Mouse (Mus musculus) MEL (cell line): ENCODE measurements at regions not wholly inside any gene's neighbourhood (a gene's known extent, or its start where the extent isn't known, plus 50 kb on each side); places are given as distances from the start of the nearest gene placed in this dataset.

ENCODE experiments used
- DNase-seq: peaks from one replicate; pipeline ENCODE4 v3.0.0; 2011; ENCODE audit warnings: low read depth, low spot score
- H3K27ac ChIP-seq: 2 replicates; pipeline ENCODE4 v1.5.1; 2012; ENCODE audit warnings: low read depth, mild to moderate bottlenecking, control low read depth, low read length, moderate library complexity; ENCODE audit not compliant: control insufficient read depth
- H3K27me3 ChIP-seq, 2 experiments: fragments of 150-350 bp in 1 of 2; sonication (generic) in 1 of 2; 2 replicates each; pipeline ENCODE4 v1.6.1; 2012; ENCODE audit warnings: low read length in 2 of 2, mild to moderate bottlenecking in 2 of 2, improper control_type of control experiment in 1 of 2, moderate library complexity in 1 of 2; ENCODE audit not compliant: insufficient read depth in 2 of 2, control insufficient read depth in 1 of 2
- H3K36me3 ChIP-seq, 2 experiments: 2 replicates each; pipeline ENCODE4 v1.6.1; 2012 to 2014; ENCODE audit warnings: low read length in 2 of 2, improper control_type of control experiment in 1 of 2, inconsistent platforms in 1 of 2, mild to moderate bottlenecking in 1 of 2; ENCODE audit not compliant: insufficient read depth in 2 of 2, control insufficient read depth in 1 of 2
- H3K4me1 ChIP-seq, 2 experiments: fragments of 150-350 bp in 1 of 2; sonication (generic) in 1 of 2; 2 replicates each; pipeline ENCODE4 v1.6.1; 2012; ENCODE audit warnings: low read length in 2 of 2, improper control_type of control experiment in 1 of 2, mild to moderate bottlenecking in 1 of 2; ENCODE audit not compliant: insufficient read depth in 2 of 2, control insufficient read depth in 1 of 2
- H3K4me3 ChIP-seq, 2 experiments: fragments of 150-350 bp in 1 of 2; sonication (generic) in 1 of 2; 2 replicates each; pipeline ENCODE4 v1.5.1; 2012; ENCODE audit warnings: low read depth in 2 of 2, low read length in 2 of 2, mild to moderate bottlenecking in 2 of 2, moderate library complexity in 2 of 2, control low read depth in 1 of 2, improper control_type of control experiment in 1 of 2; ENCODE audit not compliant: control insufficient read depth in 1 of 2, insufficient read depth in 1 of 2
- H3K79me2 ChIP-seq: 2 replicates; pipeline ENCODE4 v1.6.1; 2012; ENCODE audit warnings: mild to moderate bottlenecking, low read length, moderate library complexity; ENCODE audit not compliant: control insufficient read depth, poor library complexity, insufficient read depth
- H3K9ac ChIP-seq: 2 replicates; pipeline ENCODE4 v1.6.1; 2012; ENCODE audit warnings: low read depth, mild to moderate bottlenecking, control low read depth, low read length, moderate library complexity; ENCODE audit not compliant: control insufficient read depth, poor library complexity, severe bottlenecking
- H3K9me3 ChIP-seq: fragments of 150-350 bp; sonication (generic); replicated peaks from 2 replicates; pipeline ENCODE4 v1.6.1; 2012; ENCODE audit warnings: mild to moderate bottlenecking, low read length, improper control_type of control experiment, moderate library complexity; ENCODE audit not compliant: insufficient read depth
- BHLHE40 ChIP-seq: IDR thresholded peaks from 2 replicates; pipeline ENCODE4 v1.6.1; 2012; ENCODE audit warnings: low read depth, mild to moderate bottlenecking, inconsistent platforms, low read length, improper control_type of control experiment, borderline replicate concordance
- E2F4 ChIP-seq: IDR thresholded peaks from 2 replicates; pipeline ENCODE4 v1.6.1; 2011; ENCODE audit warnings: low read depth, low read length, improper control_type of control experiment, borderline replicate concordance
- ELF1 ChIP-seq: IDR thresholded peaks from 2 replicates; pipeline ENCODE4 v1.6.1; 2014; ENCODE audit warnings: low read depth, mild to moderate bottlenecking, inconsistent platforms, low read length, improper control_type of control experiment, moderate library complexity
- EP300 ChIP-seq, 2 experiments: IDR thresholded peaks; 2 replicates each; pipeline ENCODE4 v1.6.1; 2011; ENCODE audit warnings: improper control_type of control experiment in 2 of 2, low read length in 2 of 2, low read depth in 1 of 2, mild to moderate bottlenecking in 1 of 2
- GABPA ChIP-seq: IDR thresholded peaks from 2 replicates; pipeline ENCODE4 v1.6.1; 2012; ENCODE audit warnings: low read depth, mild to moderate bottlenecking, inconsistent platforms, low read length, improper control_type of control experiment, moderate library complexity
- GATA1 ChIP-seq: IDR thresholded peaks from 2 replicates; pipeline ENCODE4 v1.6.1; 2011; ENCODE audit warnings: low read depth, low read length, improper control_type of control experiment
- HCFC1 ChIP-seq: IDR thresholded peaks from 2 replicates; pipeline ENCODE4 v1.6.1; 2012; ENCODE audit warnings: low read depth, mild to moderate bottlenecking, inconsistent platforms, low read length, improper control_type of control experiment, moderate library complexity
- JUND ChIP-seq: IDR thresholded peaks from 2 replicates; pipeline ENCODE4 v1.6.1; 2011; ENCODE audit warnings: low read depth, mild to moderate bottlenecking, improper control_type of control experiment, low read length
- KAT2A ChIP-seq: conservative IDR thresholded peaks from 2 replicates; pipeline ENCODE4 v1.6.1; 2012; ENCODE audit warnings: low read depth, low read length, improper control_type of control experiment, inconsistent platforms
- MAFK ChIP-seq: IDR thresholded peaks from 2 replicates; pipeline ENCODE4 v1.6.1; 2011; ENCODE audit warnings: low read depth, mild to moderate bottlenecking, low read length, improper control_type of control experiment, borderline replicate concordance
- MAX ChIP-seq: IDR thresholded peaks from 2 replicates; pipeline ENCODE4 v1.6.1; 2011; ENCODE audit warnings: low read length, improper control_type of control experiment
- MAZ ChIP-seq: IDR thresholded peaks from 2 replicates; pipeline ENCODE4 v1.6.1; 2012; ENCODE audit warnings: low read depth, mild to moderate bottlenecking, inconsistent platforms, low read length, improper control_type of control experiment
- MXI1 ChIP-seq: IDR thresholded peaks from 2 replicates; pipeline ENCODE4 v1.6.1; 2011; ENCODE audit warnings: mild to moderate bottlenecking, low read depth, low read length, improper control_type of control experiment
- MYB ChIP-seq: IDR thresholded peaks from 2 replicates; pipeline ENCODE4 v1.6.1; 2011; ENCODE audit warnings: mild to moderate bottlenecking, low read depth, low read length, improper control_type of control experiment
- MYC ChIP-seq: IDR thresholded peaks from 2 replicates; pipeline ENCODE4 v1.6.1; 2011; ENCODE audit warnings: low read depth, mild to moderate bottlenecking, low read length, improper control_type of control experiment, moderate library complexity
- NELFE ChIP-seq: IDR thresholded peaks from 2 replicates; pipeline ENCODE4 v1.6.1; 2011; ENCODE audit warnings: low read depth, low read length, improper control_type of control experiment
- NRF1 ChIP-seq: IDR thresholded peaks from 2 replicates; pipeline ENCODE4 v1.6.1; 2014; ENCODE audit warnings: low read depth, mild to moderate bottlenecking, inconsistent platforms, low read length, improper control_type of control experiment, moderate library complexity; ENCODE audit not compliant: poor library complexity, insufficient read depth, severe bottlenecking
- POLR2A ChIP-seq, 2 experiments: IDR thresholded peaks; 2 replicates each; pipeline ENCODE4 v1.6.1; 2011 to 2012; ENCODE audit warnings: low read length in 2 of 2, mild to moderate bottlenecking in 2 of 2, control low read depth in 1 of 2, improper control_type of control experiment in 1 of 2, low read depth in 1 of 2, moderate library complexity in 1 of 2; ENCODE audit not compliant: control insufficient read depth in 1 of 2, insufficient read depth in 1 of 2, poor library complexity in 1 of 2
- RAD21 ChIP-seq: IDR thresholded peaks from 2 replicates; pipeline ENCODE4 v1.6.1; 2011; ENCODE audit warnings: mild to moderate bottlenecking, low read depth, low read length, improper control_type of control experiment
- SIN3A ChIP-seq: IDR thresholded peaks from 2 replicates; pipeline ENCODE4 v1.6.1; 2012; ENCODE audit warnings: low read length, improper control_type of control experiment, inconsistent platforms
- SMC3 ChIP-seq: IDR thresholded peaks from 2 replicates; pipeline ENCODE4 v1.6.1; 2011; ENCODE audit warnings: low read depth, low read length, improper control_type of control experiment
- TAL1 ChIP-seq: IDR thresholded peaks from 2 replicates; pipeline ENCODE4 v1.6.1; 2012; ENCODE audit warnings: mild to moderate bottlenecking, inconsistent platforms, low read length, moderate library complexity, mixed read lengths
- TCF12 ChIP-seq: IDR thresholded peaks from 2 replicates; pipeline ENCODE4 v1.6.1; 2014; ENCODE audit warnings: low read depth, mild to moderate bottlenecking, inconsistent platforms, low read length, improper control_type of control experiment, moderate library complexity
- UBTF ChIP-seq: IDR thresholded peaks from 2 replicates; pipeline ENCODE4 v1.6.1; 2012; ENCODE audit warnings: low read depth, mild to moderate bottlenecking, inconsistent platforms, low read length, improper control_type of control experiment, moderate library complexity, borderline replicate concordance; ENCODE audit not compliant: insufficient read depth
- ZC3H11A ChIP-seq: IDR thresholded peaks from 2 replicates; pipeline ENCODE4 v1.6.1; 2012; ENCODE audit warnings: low read depth, mild to moderate bottlenecking, inconsistent platforms, low read length, improper control_type of control experiment
- ZMIZ1 ChIP-seq: IDR thresholded peaks from 2 replicates; pipeline ENCODE4 v1.6.1; 2012; ENCODE audit warnings: low read depth, mild to moderate bottlenecking, inconsistent platforms, low read length, improper control_type of control experiment, moderate library complexity
- ZNF384 ChIP-seq: IDR thresholded peaks from 2 replicates; pipeline ENCODE4 v1.6.1; 2012; ENCODE audit warnings: low read depth, mild to moderate bottlenecking, inconsistent platforms, low read length, improper control_type of control experiment

GRCm38 (mm10) chr3:70460811-70461210, 453.4 kb downstream of the Otol1 start:
- H3K36me3 ChIP-seq, result no peaks in the 10 kb centered on the region
- H3K27me3 ChIP-seq, result no peaks in the 10 kb centered on the region
- no peak for TF ChIP-seq ZC3H11A
- no peak for TF ChIP-seq TAL1
- no peak for TF ChIP-seq GABPA
- TF ChIP-seq ELF1, result no peak
- TF ChIP-seq ZNF384, result no peak
- no peak for TF ChIP-seq MAFK
- TF ChIP-seq E2F4, result no peak
- TF ChIP-seq SIN3A, result no peak
- TF ChIP-seq MXI1, result no peak
- no peak for TF ChIP-seq UBTF
- no peak for TF ChIP-seq POLR2A (IDR thresholded peaks at IDR 0.05; ENCODE audit: control insufficient read depth in 1 of 2, insufficient read depth in 1 of 2, low read depth in 1 of 2, low read length in 2 of 2, poor library complexity in 1 of 2)
- TF ChIP-seq RAD21, result no peak
- no peak for TF ChIP-seq MYB
- no peak for TF ChIP-seq JUND
- no peak for TF ChIP-seq MAX

GRCm38 (mm10) chr3:70463221-70463620, 455.8 kb downstream of the Otol1 start:
- no peaks in the 10 kb centered on the region for H3K36me3 ChIP-seq
- TF ChIP-seq EP300 (IDR thresholded peaks at IDR 0.05; ENCODE audit: low read depth in 1 of 2, low read length in 2 of 2) (no peak), MAFK (no peak), SMC3 (no peak), TAL1 (no peak), KAT2A (no peak), ZC3H11A (no peak), MXI1 (no peak), GATA1 (no peak), TCF12 (no peak), SIN3A (no peak), MYC (no peak), ZMIZ1 (no peak), HCFC1 (no peak), NRF1 (no peak), MAZ (no peak), NELFE (no peak), MYB (no peak), BHLHE40 (no peak)
- no peaks in the 10 kb centered on the region for H3K79me2 ChIP-seq
- DNase-seq, result no peak
- no peak overlapping the region for H3K4me3 ChIP-seq
- no peak overlapping the region for H3K27ac ChIP-seq
- no peaks in the 10 kb centered on the region for H3K9me3 ChIP-seq
- H3K27me3 ChIP-seq, result no peaks in the 10 kb centered on the region
- H3K4me1 ChIP-seq, result no peaks in the 10 kb centered on the region
- no peak overlapping the region for H3K9ac ChIP-seq

More at GRCm38 (mm10) chr3:70460811-70461210, 453.4 kb downstream of the Otol1 start:
- no peak overlapping the region for H3K9ac ChIP-seq
- H3K27ac ChIP-seq, result no peak overlapping the region
- no peaks in the 10 kb centered on the region for H3K79me2 ChIP-seq
- no peak for DNase-seq
- H3K9me3 ChIP-seq, result no peaks in the 10 kb centered on the region
- no peaks in the 10 kb centered on the region for H3K4me1 ChIP-seq
- no peak overlapping the region for H3K4me3 ChIP-seq
